Mouse (Mus musculus): ENCODE data around the gene Igtp. TPM values are rescaled to one million over a fixed set of nuclear protein-coding genes. Genes with fewer than 3 reads are reported as not detected.
"Not testable (repeated sequence)": the region's sequence is repeated elsewhere in the genome, so short reads cannot be mapped to it uniquely, and the experiment has no call there.

Igtp gene
- polyA plus RNA-seq, 1 experiment from 2014 or later, result 4.2 TPM

GRCm38 (mm10) chr11:58201052-58201451 is 1.7 kb downstream of the Igtp start:
- no peak overlapping the region for H3K27ac ChIP-seq (ENCODE audit: low read depth, low read length)
- no peaks in the 10 kb centered on the region for H3K27me3 ChIP-seq (ENCODE audit: control insufficient read depth, insufficient read depth, low read length)
- 91% methylated on average over 12 of the region's 12 CpGs for WGBS
- no peak overlapping the region for H3K4me2 ChIP-seq (replicated peaks; ENCODE audit: low read depth, low read length)
- no peak overlapping the region for H3K4me3 ChIP-seq (ENCODE audit: low read length)
- H3K9me3 ChIP-seq (ENCODE audit: control insufficient read depth, low read length), result no peaks in the 10 kb centered on the region
- no peaks in the 10 kb centered on the region for H3K4me1 ChIP-seq (ENCODE audit: control insufficient read depth, insufficient read depth, low read length)
- no peaks in the 10 kb centered on the region for H3K36me3 ChIP-seq (ENCODE audit: control insufficient read depth, insufficient read depth, low read length)
- H3K9ac ChIP-seq (ENCODE audit: low read depth, low read length), result no peak overlapping the region
- ATAC-seq (ENCODE audit: low FRiP score, low TSS enrichment), result no peak

GRCm38 (mm10) chr11:58210321-58210886 is 11.0 kb downstream of the Igtp start:
- no peaks in the 10 kb centered on the region for H3K9me3 ChIP-seq (ENCODE audit: control insufficient read depth, low read length)
- no peaks in the 10 kb centered on the region for H3K27me3 ChIP-seq (ENCODE audit: control insufficient read depth, insufficient read depth, low read length)
- no peaks in the 10 kb centered on the region for H3K36me3 ChIP-seq (ENCODE audit: control insufficient read depth, insufficient read depth, low read length)
- no peak for ATAC-seq (ENCODE audit: low FRiP score, low TSS enrichment)
- H3K4me2 ChIP-seq (replicated peaks; ENCODE audit: low read depth, low read length), result no peak overlapping the region
- no peak overlapping the region for H3K27ac ChIP-seq (ENCODE audit: low read depth, low read length)
- H3K9ac ChIP-seq (ENCODE audit: low read depth, low read length), result no peak overlapping the region
- H3K4me3 ChIP-seq (ENCODE audit: low read length), result no peak overlapping the region
- no peaks in the 10 kb centered on the region for H3K4me1 ChIP-seq (ENCODE audit: control insufficient read depth, insufficient read depth, low read length)
- WGBS, result 85% methylated on average over 1 of the region's 1 CpGs

- ATAC-seq (ENCODE audit: low FRiP score, low TSS enrichment), result no peak
- H3K4me1 ChIP-seq (ENCODE audit: control insufficient read depth, insufficient read depth, low read length), result no peaks in the 10 kb centered on the region
- no peaks in the 10 kb centered on the region for H3K27me3 ChIP-seq (ENCODE audit: control insufficient read depth, insufficient read depth, low read length)
- H3K4me2 ChIP-seq (replicated peaks; ENCODE audit: low read depth, low read length), result no peak overlapping the region
- 0 out of 2 replicates have a peak overlapping the region, but pooled peaks have one; percentile 12 for H3K9ac ChIP-seq (ENCODE audit: low read depth, low read length)
- H3K27ac ChIP-seq (ENCODE audit: low read depth, low read length), result no peak overlapping the region
- no peak overlapping the region for H3K4me3 ChIP-seq (ENCODE audit: low read length)
- no peaks in the 10 kb centered on the region for H3K36me3 ChIP-seq (ENCODE audit: control insufficient read depth, insufficient read depth, low read length)
- 24% methylated on average over 9 of the region's 9 CpGs for WGBS
- no peaks in the 10 kb centered on the region for H3K9me3 ChIP-seq (ENCODE audit: control insufficient read depth, low read length)
Observed at GRCm38 (mm10) chr11:58211062-58211681, 11.8 kb downstream of the Igtp start.

GRCm38 (mm10) chr11:58211682-58212067 is 12.3 kb downstream of the Igtp start:
- 0 out of 2 replicates have a peak overlapping the region, but pooled peaks have one; percentile 12 for H3K9ac ChIP-seq (ENCODE audit: low read depth, low read length)
- H3K4me1 ChIP-seq (ENCODE audit: control insufficient read depth, insufficient read depth, low read length), result no peaks in the 10 kb centered on the region
- H3K4me3 ChIP-seq (ENCODE audit: low read length), result no peak overlapping the region
- H3K27ac ChIP-seq (ENCODE audit: low read depth, low read length), result no peak overlapping the region
- H3K9me3 ChIP-seq (ENCODE audit: control insufficient read depth, low read length), result no peaks in the 10 kb centered on the region
- WGBS, result 19% methylated on average over 2 of the region's 2 CpGs
- H3K4me2 ChIP-seq (replicated peaks; ENCODE audit: low read depth, low read length), result no peak overlapping the region
- ATAC-seq (ENCODE audit: low FRiP score, low TSS enrichment), result no peak
- no peaks in the 10 kb centered on the region for H3K36me3 ChIP-seq (ENCODE audit: control insufficient read depth, insufficient read depth, low read length)
- no peaks in the 10 kb centered on the region for H3K27me3 ChIP-seq (ENCODE audit: control insufficient read depth, insufficient read depth, low read length)

- H3K4me1 ChIP-seq (ENCODE audit: control insufficient read depth, insufficient read depth, low read length), result no peaks in the 10 kb centered on the region
- no peaks in the 10 kb centered on the region for H3K9me3 ChIP-seq (ENCODE audit: control insufficient read depth, low read length)
- H3K27me3 ChIP-seq (ENCODE audit: control insufficient read depth, insufficient read depth, low read length), result no peaks in the 10 kb centered on the region
- 82% methylated on average over 7 of the region's 7 CpGs for WGBS
- no peaks in the 10 kb centered on the region for H3K36me3 ChIP-seq (ENCODE audit: control insufficient read depth, insufficient read depth, low read length)
- no peak overlapping the region for H3K4me2 ChIP-seq (replicated peaks; ENCODE audit: low read depth, low read length)
- ATAC-seq (ENCODE audit: low FRiP score, low TSS enrichment), result no peak
- H3K4me3 ChIP-seq (ENCODE audit: low read length), result no peak overlapping the region
- H3K9ac ChIP-seq (ENCODE audit: low read depth, low read length), result no peak overlapping the region
- H3K27ac ChIP-seq (ENCODE audit: low read depth, low read length), result no peak overlapping the region
Observed at GRCm38 (mm10) chr11:58213673-58214342, 14.5 kb downstream of the Igtp start.

- ATAC-seq (ENCODE audit: low FRiP score, low TSS enrichment), result peak; percentile 84
- no peaks in the 10 kb centered on the region for H3K9me3 ChIP-seq (ENCODE audit: control insufficient read depth, low read length)
- WGBS, result 31% methylated on average over 17 of the region's 17 CpGs
- H3K4me1 ChIP-seq (ENCODE audit: control insufficient read depth, insufficient read depth, low read length), result no peaks in the 10 kb centered on the region
- H3K27ac ChIP-seq (ENCODE audit: low read depth, low read length), result no peak overlapping the region
- H3K4me3 ChIP-seq (ENCODE audit: low read length), result peak overlapping the region; percentile 38
- no peaks in the 10 kb centered on the region for H3K27me3 ChIP-seq (ENCODE audit: control insufficient read depth, insufficient read depth, low read length)
- H3K4me2 ChIP-seq (replicated peaks; ENCODE audit: low read depth, low read length), result peak overlapping the region; percentile 41
- H3K9ac ChIP-seq (ENCODE audit: low read depth, low read length), result 0 out of 2 replicates have a peak overlapping the region, but pooled peaks have one; percentile 19
- H3K36me3 ChIP-seq (ENCODE audit: control insufficient read depth, insufficient read depth, low read length), result no peaks in the 10 kb centered on the region
Observed at GRCm38 (mm10) chr11:58214391-58215048, 15.2 kb downstream of the Igtp start.

- WGBS, result 24% methylated on average over 2 of the region's 3 CpGs
- Histone ChIP-seq H3K4me2 (replicated peaks; ENCODE audit: low read depth, low read length) (peak overlapping the region; percentile 41), H3K4me3 (ENCODE audit: low read length) (peak overlapping the region; percentile 38; the same call in 1 of the 2 replicates), H3K9ac (ENCODE audit: low read depth, low read length) (0 out of 2 replicates have a peak overlapping the region, but pooled peaks have one; percentile 19)
- H3K9me3 ChIP-seq (ENCODE audit: control insufficient read depth, low read length); H3K36me3 ChIP-seq (ENCODE audit: control insufficient read depth, insufficient read depth, low read length); H3K27ac ChIP-seq (ENCODE audit: low read depth, low read length); H3K4me1 ChIP-seq (ENCODE audit: control insufficient read depth, insufficient read depth, low read length); H3K27me3 ChIP-seq (ENCODE audit: control insufficient read depth, insufficient read depth, low read length): not testable (repeated sequence)
- ATAC-seq (ENCODE audit: low FRiP score, low TSS enrichment), result peak; percentile 33; the same call in 1 of the 2 replicates
Observed at GRCm38 (mm10) chr11:58215049-58215430, 15.7 kb downstream of the Igtp start.

- no peak for ATAC-seq (ENCODE audit: low FRiP score, low TSS enrichment)
- no peak overlapping the region for H3K4me2 ChIP-seq (replicated peaks; ENCODE audit: low read depth, low read length)
- H3K9ac ChIP-seq (ENCODE audit: low read depth, low read length), result no peak overlapping the region
- WGBS, result 93% methylated on average over 5 of the region's 5 CpGs
- no peak overlapping the region for H3K4me3 ChIP-seq (ENCODE audit: low read length)
- H3K4me1 ChIP-seq (ENCODE audit: control insufficient read depth, insufficient read depth, low read length), result no peaks in the 10 kb centered on the region
- H3K9me3 ChIP-seq (ENCODE audit: control insufficient read depth, low read length), result no peaks in the 10 kb centered on the region
- no peaks in the 10 kb centered on the region for H3K36me3 ChIP-seq (ENCODE audit: control insufficient read depth, insufficient read depth, low read length)
- no peaks in the 10 kb centered on the region for H3K27me3 ChIP-seq (ENCODE audit: control insufficient read depth, insufficient read depth, low read length)
- no peak overlapping the region for H3K27ac ChIP-seq (ENCODE audit: low read depth, low read length)
Observed at GRCm38 (mm10) chr11:58215814-58216213, 16.5 kb downstream of the Igtp start.

GRCm38 (mm10) chr11:58216823-58217222 is 17.5 kb downstream of the Igtp start:
- no peak overlapping the region for H3K9ac ChIP-seq (ENCODE audit: low read depth, low read length)
- no peaks in the 10 kb centered on the region for H3K27me3 ChIP-seq (ENCODE audit: control insufficient read depth, insufficient read depth, low read length)
- no peak overlapping the region for H3K27ac ChIP-seq (ENCODE audit: low read depth, low read length)
- 86% methylated on average over 6 of the region's 6 CpGs for WGBS
- no peaks in the 10 kb centered on the region for H3K9me3 ChIP-seq (ENCODE audit: control insufficient read depth, low read length)
- no peak overlapping the region for H3K4me2 ChIP-seq (replicated peaks; ENCODE audit: low read depth, low read length)
- no peak for ATAC-seq (ENCODE audit: low FRiP score, low TSS enrichment)
- no peaks in the 10 kb centered on the region for H3K36me3 ChIP-seq (ENCODE audit: control insufficient read depth, insufficient read depth, low read length)
- no peaks in the 10 kb centered on the region for H3K4me1 ChIP-seq (ENCODE audit: control insufficient read depth, insufficient read depth, low read length)
- no peak overlapping the region for H3K4me3 ChIP-seq (ENCODE audit: low read length)
